Mouse (Mus musculus) heart, postnatal 0 days (tissue): Measurements from ENCODE around the gene Rpn1. TPM values are rescaled to one million over a fixed set of nuclear protein-coding genes. Genes with fewer than 3 reads are reported as not detected.
A peak's percentile ranks its signal among the peaks of the same experiment; 100 is the strongest.

Experiments
- ATAC-seq: fragments of 200-750 bp; cut with Nextera tagmentation; 2 replicates; pipeline ENCODE4 v1.8.0; 2017; ENCODE audit warnings: low read depth, moderate number of reproducible peaks, moderate library complexity; ENCODE audit not compliant: insufficient read depth
- DNase-seq: peaks from one replicate; pipeline ENCODE4 v3.0.0-alpha.2; 2016; ENCODE audit warnings: low spot score
- H3K27ac ChIP-seq: fragments of 300-500 bp; sonication (generic); 2 replicates; pipeline ENCODE4 v1.5.1; 2014; ENCODE audit warnings: low read depth, mild to moderate bottlenecking
- H3K27me3 ChIP-seq: fragments of 300-500 bp; sonication (generic); 2 replicates; pipeline ENCODE4 v1.6.1; 2014; ENCODE audit warnings: low read length, mixed read lengths; ENCODE audit not compliant: control insufficient read depth, insufficient read depth
- H3K36me3 ChIP-seq: fragments of 300-500 bp; sonication (generic); replicated peaks from 2 replicates; pipeline ENCODE4 v1.6.1; 2014; ENCODE audit warnings: low read length, mixed read lengths; ENCODE audit not compliant: control insufficient read depth, insufficient read depth
- H3K4me1 ChIP-seq: fragments of 300-500 bp; sonication (generic); 2 replicates; pipeline ENCODE4 v1.6.1; 2014; ENCODE audit warnings: antibody characterized with exemption; ENCODE audit not compliant: control insufficient read depth, insufficient read depth
- H3K4me2 ChIP-seq: fragments of 300-500 bp; sonication (generic); 2 replicates; pipeline ENCODE4 v1.6.1; 2014; ENCODE audit warnings: low read depth, mild to moderate bottlenecking, low read length, moderate library complexity
- H3K4me3 ChIP-seq: fragments of 300-500 bp; sonication (generic); 2 replicates; pipeline ENCODE4 v1.5.1; 2014; ENCODE audit warnings: low read depth, low read length
- H3K9ac ChIP-seq: fragments of 300-500 bp; sonication (generic); replicated peaks from 2 replicates; pipeline ENCODE4 v1.6.1; 2014; ENCODE audit warnings: low read depth, low read length, mixed read lengths
- H3K9me3 ChIP-seq: fragments of 300-500 bp; sonication (generic); replicated peaks from 2 replicates; pipeline ENCODE4 v1.6.1; 2016; ENCODE audit warnings: low read length; ENCODE audit not compliant: control insufficient read depth
- CTCF ChIP-seq: IDR thresholded peaks from 2 replicates; pipeline ENCODE4 v1.5.1; 2016; ENCODE audit warnings: antibody characterized with exemption, control low read depth, low read depth
- EP300 ChIP-seq: IDR thresholded peaks from 2 replicates; pipeline ENCODE4 v1.6.1; 2016; ENCODE audit warnings: antibody characterized with exemption, low read depth
- WGBS: fragments of 180-500 bp; shearing (Covaris S2); extraction: QIAGEN DNeasy Blood & Tissue Kit; methylation state at CpG from one replicate; pipeline ENCODE4 v1.1.7; 2014; 5-methylcytosine and 5-hydroxymethylcytosine counted together
- polyA plus RNA-seq: library from polyadenylated mRNA; unstranded; fragments of >200 nt; fragmentation: Nextera tagmentation; extraction: Ambion mirVana; gene quantifications from 2 replicates; pipeline ENCODE4 v1.2.1, GENCODE M21; 2015
- total RNA-seq: library from RNA; depleted of rRNA; stranded (reverse); fragments of >200 nt; gene quantifications from 2 replicates; pipeline ENCODE4 v1.2.3, GENCODE M21; 2014; ENCODE audit warnings: low replicate concordance; rRNA removed

Rpn1 gene
- 120 and 133 TPM in 2 replicates for total RNA-seq
- polyA plus RNA-seq, result 99.0 and 104 TPM in 2 replicates

DNA sequence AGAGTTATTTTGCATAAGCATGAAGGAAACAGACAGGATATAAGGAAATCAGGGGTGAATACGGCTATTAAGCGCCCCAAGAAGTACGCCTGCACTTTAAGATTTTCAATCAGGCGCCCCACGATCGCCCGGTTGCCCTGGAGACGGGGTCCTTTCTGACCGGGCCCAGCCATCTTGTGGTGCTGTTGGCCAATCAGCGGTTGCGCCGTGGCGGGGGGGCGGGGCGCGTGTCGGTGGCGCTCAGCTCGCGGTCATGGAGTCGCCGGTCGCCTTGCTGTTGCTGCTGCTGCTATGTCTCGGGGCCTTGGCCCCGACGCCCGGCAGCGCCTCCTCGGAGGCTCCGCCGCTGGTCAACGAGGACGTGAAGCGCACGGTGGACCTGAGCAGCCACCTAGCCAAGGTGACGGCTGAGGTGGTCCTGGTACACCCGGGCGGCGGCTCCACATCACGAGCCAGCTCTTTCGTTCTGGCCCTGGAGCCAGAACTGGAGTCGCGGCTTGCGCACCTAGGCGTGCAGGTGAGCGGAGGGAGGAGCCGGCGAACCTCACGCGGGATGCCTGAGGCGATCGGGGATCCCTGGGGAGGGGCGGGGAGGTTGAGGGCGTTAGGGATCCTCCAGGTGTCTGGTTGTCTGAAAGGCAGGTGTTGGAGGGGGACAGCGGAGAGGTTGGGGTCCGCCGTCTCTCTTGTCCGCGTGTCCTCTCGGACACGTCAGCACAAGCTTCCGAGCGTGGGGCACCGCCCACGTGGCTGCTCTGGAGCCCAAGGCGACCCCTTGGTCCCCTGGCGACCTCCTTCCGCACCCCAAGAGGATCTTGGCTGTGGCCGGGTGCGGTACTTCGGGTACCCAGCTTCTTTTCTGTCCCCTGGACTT, at the start of gene Rpn1:
Rpn1 (plus strand) TSS at position 205 of the 874 bp plus-strand sequence.
- peak within 1 kb of the TSS; percentile 63 for H3K27ac ChIP-seq
- peaks cover 6% of the 10 kb centered on the region; the same call in 1 of the 2 replicates for H3K36me3 ChIP-seq
- peak within 1 kb of the TSS; percentile 86 for H3K9ac ChIP-seq
- TF ChIP-seq EP300, result no peak
- TF ChIP-seq CTCF, result no peak
- 0% methylated on average over 69 of the region's 71 CpGs for WGBS
- no peaks in the 10 kb centered on the region for H3K27me3 ChIP-seq
- H3K4me3 ChIP-seq, result peak within 1 kb of the TSS; percentile 87
- no peaks in the 10 kb centered on the region for H3K9me3 ChIP-seq
- ATAC-seq (peak; percentile 98), DNase-seq (peak; percentile 93)
- H3K4me1 ChIP-seq, result peaks cover 22% of the 10 kb centered on the region
- H3K4me2 ChIP-seq, result peak within 1 kb of the TSS; percentile 97

DNA sequence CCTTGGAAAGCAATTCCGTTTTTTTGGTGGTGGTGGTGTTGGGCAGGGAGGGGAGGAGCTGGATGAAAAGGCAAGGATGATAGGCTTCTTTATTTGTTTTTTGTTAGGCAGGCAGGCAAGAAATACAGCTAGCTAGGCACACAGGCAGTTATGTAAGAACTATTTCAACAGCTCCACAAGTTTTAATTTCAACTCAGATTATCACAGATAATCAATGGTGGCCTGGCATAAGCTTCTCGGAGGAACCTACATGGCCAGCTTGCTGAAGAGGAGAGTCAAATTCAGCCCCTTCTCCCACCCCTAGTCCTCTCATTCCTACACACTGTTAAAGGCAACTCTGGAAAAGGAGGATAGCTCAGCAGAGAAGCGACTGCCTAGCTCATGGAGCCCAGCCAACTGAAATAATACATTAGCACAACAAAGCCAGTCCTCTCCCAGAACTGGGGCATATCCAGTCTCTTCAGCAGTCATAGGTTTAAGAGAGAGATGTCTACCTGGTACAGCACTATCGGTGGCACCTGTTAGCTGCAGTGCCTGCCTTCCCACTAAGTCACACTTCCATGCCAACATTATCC, 46.7 kb upstream of the Rpn1 start:
- peaks cover 27% of the 10 kb centered on the region for H3K4me1 ChIP-seq
- no peaks in the 10 kb centered on the region for H3K9me3 ChIP-seq
- H3K36me3 ChIP-seq, result peaks cover 8% of the 10 kb centered on the region; the same call in 1 of the 2 replicates
- DNase-seq (no peak), ATAC-seq (no peak)
- H3K27ac ChIP-seq, result no peak overlapping the region
- no peaks in the 10 kb centered on the region for H3K27me3 ChIP-seq
- no peak overlapping the region for H3K4me3 ChIP-seq
- H3K9ac ChIP-seq, result no peak overlapping the region
- TF ChIP-seq CTCF (no peak), EP300 (no peak)
- no peak overlapping the region for H3K4me2 ChIP-seq
- WGBS, result 70% methylated on average over 4 of the region's 4 CpGs

DNA sequence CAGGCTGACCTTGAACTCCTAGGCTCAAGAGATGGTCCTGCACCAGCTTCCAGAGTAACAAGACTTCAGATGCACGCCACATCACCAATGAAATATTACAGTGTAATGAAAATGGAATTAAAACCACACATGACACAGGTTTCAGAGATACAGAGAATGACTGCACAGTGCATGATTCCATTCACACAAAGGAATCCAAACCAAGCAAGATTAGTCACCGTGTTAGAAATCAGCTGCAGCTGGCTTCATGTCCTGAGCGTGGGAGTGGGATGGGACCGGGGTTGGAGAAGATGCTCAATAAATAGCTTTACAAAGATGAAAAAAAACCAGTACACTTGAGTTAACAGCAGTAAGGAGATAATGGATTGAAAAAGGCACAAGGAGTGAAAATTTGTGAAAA, 44.9 kb upstream of the Rpn1 start:
- no peak overlapping the region for H3K27ac ChIP-seq
- peaks cover 44% of the 10 kb centered on the region for H3K4me1 ChIP-seq
- 84% methylated on average over 4 of the region's 4 CpGs for WGBS
- no peak overlapping the region for H3K9ac ChIP-seq
- H3K4me2 ChIP-seq, result no peak overlapping the region
- no peaks in the 10 kb centered on the region for H3K9me3 ChIP-seq
- no peak for ATAC-seq
- peaks cover 8% of the 10 kb centered on the region; the same call in 1 of the 2 replicates for H3K36me3 ChIP-seq
- no peak for TF ChIP-seq EP300
- no peak for TF ChIP-seq CTCF
- H3K27me3 ChIP-seq, result no peaks in the 10 kb centered on the region
- no peak for DNase-seq
- no peak overlapping the region for H3K4me3 ChIP-seq

DNA sequence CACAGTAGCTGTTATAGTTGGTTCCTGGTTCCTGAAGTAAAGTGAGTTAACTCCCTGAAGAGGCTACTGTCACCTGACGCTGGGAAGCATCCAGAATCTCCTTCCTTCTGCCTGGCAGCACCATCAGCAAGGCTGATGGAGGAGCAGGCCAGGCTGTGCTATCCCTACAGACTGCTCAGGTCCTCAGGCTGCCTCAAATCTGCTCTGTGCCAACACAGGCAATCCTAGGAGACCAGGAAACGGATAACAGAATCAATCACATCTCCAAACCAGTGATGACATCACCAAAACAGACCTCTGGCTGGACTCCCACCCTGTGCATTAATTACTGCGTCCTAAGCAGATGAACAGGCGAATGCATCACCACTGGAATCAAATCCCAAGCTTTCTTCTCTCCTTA, 43.1 kb upstream of the Rpn1 start:
- H3K4me1 ChIP-seq, result peaks cover 40% of the 10 kb centered on the region
- WGBS, result 33% methylated on average over 4 of the region's 4 CpGs
- no peaks in the 10 kb centered on the region for H3K9me3 ChIP-seq
- no peak for TF ChIP-seq EP300
- H3K9ac ChIP-seq, result peak overlapping the region; percentile 26; the same call in 1 of the 2 replicates
- H3K27ac ChIP-seq, result peak overlapping the region; percentile 75
- no peak for ATAC-seq
- no peaks in the 10 kb centered on the region for H3K27me3 ChIP-seq
- peaks cover 8% of the 10 kb centered on the region; the same call in 1 of the 2 replicates for H3K36me3 ChIP-seq
- peak overlapping the region; percentile 44 for H3K4me2 ChIP-seq
- peak overlapping the region; percentile 10; the same call in 1 of the 2 replicates for H3K4me3 ChIP-seq
- DNase-seq, result no peak

DNA sequence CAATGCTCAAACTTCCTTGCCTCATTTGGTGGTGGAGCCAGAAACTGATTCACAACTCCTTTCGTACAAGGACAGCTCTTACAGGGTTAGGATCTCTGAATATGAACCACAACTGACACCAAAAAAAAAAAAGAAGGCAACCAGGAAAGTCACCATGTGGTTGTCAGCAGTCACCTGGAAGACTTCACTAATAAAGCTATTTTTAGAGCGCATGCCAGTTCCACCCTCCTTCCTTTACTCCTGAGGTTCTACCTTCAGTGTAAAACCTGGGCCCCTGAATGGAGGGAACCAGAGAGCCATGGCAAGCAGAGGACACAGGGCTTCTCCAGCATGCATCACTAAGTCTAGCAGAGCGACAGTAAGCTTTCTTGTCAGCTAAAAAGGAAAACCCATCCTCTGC, 41.9 kb upstream of the Rpn1 start:
- ATAC-seq (no peak), DNase-seq (no peak)
- Histone ChIP-seq H3K27ac (peak overlapping the region; percentile 75), H3K9me3 (no peaks in the 10 kb centered on the region), H3K4me2 (peak overlapping the region; percentile 44), H3K36me3 (peaks cover 8% of the 10 kb centered on the region; the same call in 1 of the 2 replicates), H3K27me3 (no peaks in the 10 kb centered on the region), H3K4me3 (no peak overlapping the region), H3K9ac (0 out of 2 replicates have a peak overlapping the region, but pooled peaks have one; percentile 19), H3K4me1 (peaks cover 39% of the 10 kb centered on the region)
- 53% methylated on average over 3 of the region's 3 CpGs for WGBS
- TF ChIP-seq CTCF (no peak), EP300 (no peak)
